Mouse (Mus musculus): Measurements from ENCODE around the gene Cdh4.

DNA sequence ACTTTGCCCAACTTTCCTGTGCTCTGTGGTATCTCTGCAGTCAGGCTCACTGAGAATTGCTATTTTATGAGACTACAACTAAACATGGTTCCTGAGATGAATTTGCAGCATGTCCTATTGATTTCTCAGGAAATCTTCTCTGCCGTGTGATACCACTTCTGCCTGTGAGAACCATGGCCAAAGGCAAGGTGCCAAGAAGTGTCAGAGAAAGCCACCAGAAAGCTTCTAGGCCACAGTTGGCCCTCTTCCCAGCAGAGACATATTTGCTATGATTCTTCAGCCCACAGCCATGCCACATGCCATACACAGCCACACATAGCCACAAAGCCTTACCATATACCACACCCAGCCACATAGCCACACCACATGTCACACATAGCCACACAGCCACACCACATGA lies 157.7 kb downstream of the Cdh4 start:
- TF ChIP-seq POLR2A (IDR thresholded peaks at IDR 0.05; ENCODE audit: low read depth, low read length) (no peak), CTCF (IDR thresholded peaks at IDR 0.05; ENCODE audit: borderline replicate concordance, insufficient read depth, low read length) (no peak)

Data from embryonic fibroblast, embryonic 13.5 days (primary cell).